In the genomic region with DNA sequence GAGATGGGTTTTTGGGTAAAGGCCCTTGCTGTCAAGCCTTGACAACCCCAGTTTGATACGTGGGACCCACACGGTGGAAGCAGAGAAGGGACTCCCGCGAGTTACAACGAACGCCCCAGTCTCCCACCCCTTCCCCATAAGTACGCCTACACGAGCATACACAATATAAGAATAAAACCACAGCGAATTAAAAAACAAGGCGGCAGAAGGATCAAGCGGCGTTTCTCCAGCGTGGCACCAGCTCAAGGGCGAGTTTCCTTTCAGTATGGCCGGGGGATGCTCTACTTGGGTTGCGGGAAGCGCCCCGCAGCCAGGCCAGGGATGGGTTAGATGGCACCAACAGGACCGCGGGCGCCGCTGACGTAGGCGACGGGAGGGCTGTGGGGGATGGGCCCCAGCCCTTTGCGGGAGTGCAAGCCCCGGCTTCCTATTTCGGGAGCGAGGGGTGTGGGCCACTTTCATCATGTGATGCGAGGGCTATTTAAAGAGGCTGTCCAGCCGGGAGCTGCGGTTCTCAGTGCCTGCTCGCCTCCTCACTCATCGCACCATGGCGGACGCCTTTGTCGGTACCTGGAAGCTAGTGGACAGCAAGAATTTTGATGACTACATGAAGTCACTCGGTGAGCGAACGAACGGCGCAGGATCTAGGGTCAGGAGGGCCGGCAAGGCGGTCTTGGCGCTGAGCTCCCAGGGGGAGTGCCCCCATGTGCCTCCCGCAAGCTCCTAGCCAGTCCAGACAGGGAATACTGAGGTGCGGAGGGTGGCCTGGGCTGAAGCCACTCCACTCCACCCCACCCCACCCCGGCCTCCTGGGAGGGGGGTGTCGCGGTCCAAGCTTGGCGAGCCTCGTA, we compare ENCODE assay signal across 8 mouse cellular contexts. TPM values are rescaled to one million over a fixed set of nuclear protein-coding genes. Genes with fewer than 3 reads are reported as not detected.
DNase-seq lines count a peak whose midpoint lies in the region; ATAC-seq lines count a peak whose summit lies in the region.

A gene (plus strand): TSS at position 365 of the 851 bp plus-strand sequence.
A gene (minus strand): TSS at position 444 of the 851 bp plus-strand sequence.

- peak within 1 kb of the TSS; percentile 61 for H3K4me3 ChIP-seq in hindbrain, embryonic 13.5 days

- peak within 1 kb of the TSS; percentile 69 for H3K27ac ChIP-seq in hindbrain, embryonic 13.5 days

- H3K36me3 ChIP-seq in hindbrain, embryonic 13.5 days, result peaks cover 12% of the 10 kb centered on the region

- peaks cover 30% of the 10 kb centered on the region for H3K4me1 ChIP-seq in hindbrain, embryonic 13.5 days (replicated peaks)

- peak within 1 kb of the TSS; percentile 85 for H3K9ac ChIP-seq in hindbrain, embryonic 13.5 days

- peak; percentile 82 for ATAC-seq in hindbrain, embryonic 13.5 days (ENCODE audit: low FRiP score)

- DNase-seq in ZHBTc4 (ENCODE audit: low read depth, low spot score), result peak; percentile 80
- DNase-seq in cerebellum, postnatal 14 days, result peak; percentile 81 to 84
- peak; percentile 53 to 61 for DNase-seq in frontal cortex, postnatal 25 days (ENCODE audit: low spot score in 2 of 2)
- peak; percentile 72 to 74 for DNase-seq in layer of hippocampus, postnatal 36 days
- peak; percentile 26 for DNase-seq in lung, postnatal 36 days
- DNase-seq in right cerebral cortex, postnatal 25 days, result peak; percentile 82
- no peak for DNase-seq in spleen, adult 18-20 months

- H3K4me2 ChIP-seq in hindbrain, embryonic 13.5 days, result peak within 1 kb of the TSS; percentile 94

- WGBS in hindbrain, embryonic 13.5 days, result under 1% methylated on average over 52 of the region's 52 CpGs

- no peaks in the 10 kb centered on the region for H3K9me3 ChIP-seq in hindbrain, embryonic 13.5 days

- peaks cover 51% of the 10 kb centered on the region for H3K27me3 ChIP-seq in hindbrain, embryonic 13.5 days

RNA-seq across cellular contexts. Expression of the first gene that starts in this region (rescaled TPM):
- 146 and 148 TPM in 2 replicates for polyA plus RNA-seq in hindbrain, embryonic 13.5 days (2015; fragmentation: Nextera tagmentation; extraction: Ambion mirVana)
- total RNA-seq in layer of hippocampus, postnatal 36 days (2021), result 10 to 100 TPM; 94.1 to 94.6 TPM

RNA-seq across cellular contexts. Expression of the second gene that starts in this region (rescaled TPM):
- polyA plus RNA-seq in hindbrain, embryonic 13.5 days (2015; fragmentation: Nextera tagmentation; extraction: Ambion mirVana), result 0.71 and 0.73 TPM in 2 replicates
- total RNA-seq in layer of hippocampus, postnatal 36 days (2021), result 1 to 10 TPM in 1 of 2 experiments, not detected in 1; 1.1 TPM

Comparison
In these comparisons a context has a peak if more than half of its experiments do, and no peak if none do; other contexts are left out.
1. DNase-seq: peak in ZHBTc4 (single experiment), cerebellum, postnatal 14 days (2 of 2), frontal cortex, postnatal 25 days (2 of 2), layer of hippocampus, postnatal 36 days (2 of 2), lung, postnatal 36 days (single experiment) and right cerebral cortex, postnatal 25 days (single experiment); none in spleen, adult 18-20 months (0 of 2).